Mouse (Mus musculus): ENCODE results near the gene Art1. TPM values are rescaled to one million over a fixed set of nuclear protein-coding genes. Genes with fewer than 3 reads are reported as not detected.

The Art1 gene
- polyA plus RNA-seq, 1 experiment from 2014 or later, result 8.1 TPM

GRCm38 (mm10) chr7:102087336-102087735 is 14.2 kb upstream of the Art1 start:
- Histone ChIP-seq H3K27ac (no peak overlapping the region), H3K9me3 (no peaks in the 10 kb centered on the region; the same call in 1 of the 2 replicates), H3K27me3 (ENCODE audit: insufficient read depth, poor library complexity, severe bottlenecking) (no peaks in the 10 kb centered on the region), H3K4me3 (no peak overlapping the region), H3K4me1 (no peaks in the 10 kb centered on the region), H3K36me3 (peaks cover 65% of the 10 kb centered on the region)
- WGBS, result 83% methylated on average over 4 of the region's 4 CpGs
- no peak for DNase-seq (ENCODE audit: low spot score)

- Histone ChIP-seq H3K27ac (peak overlapping the region; percentile 80), H3K27me3 (ENCODE audit: insufficient read depth, poor library complexity, severe bottlenecking) (no peaks in the 10 kb centered on the region), H3K9me3 (no peaks in the 10 kb centered on the region), H3K4me1 (peaks cover 43% of the 10 kb centered on the region), H3K36me3 (0 out of 2 replicates have a peak, but pooled peaks cover 3% of the 10 kb centered on the region), H3K4me3 (peak overlapping the region; percentile 49)
- 3% methylated on average over 30 of the region's 30 CpGs for WGBS
- DNase-seq (ENCODE audit: low spot score), result peak; percentile 87
Observed at GRCm38 (mm10) chr7:102099760-102100661, 1.5 kb upstream of the Art1 start.

DNA sequence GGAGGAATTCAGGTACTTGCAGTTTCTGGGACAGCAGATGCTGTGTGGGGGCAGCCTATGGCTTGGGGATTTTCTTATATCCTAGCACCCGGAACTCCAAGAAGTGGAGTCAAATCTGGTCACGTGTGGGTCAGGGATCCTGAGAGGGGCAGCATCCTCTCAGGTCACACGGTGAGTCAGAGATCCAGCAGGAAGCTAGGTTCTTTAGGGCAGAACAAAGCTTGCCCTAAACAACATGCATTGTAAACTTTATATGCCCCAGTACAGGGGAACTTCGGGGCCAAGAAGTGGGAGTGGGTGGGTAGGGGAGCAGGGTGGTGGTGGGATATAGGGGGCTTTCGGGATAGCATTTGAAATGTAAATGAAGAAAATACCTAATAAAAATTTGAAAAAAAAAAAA is 675 bp upstream of the Art1 start:
- Histone ChIP-seq H3K4me1 (peaks cover 43% of the 10 kb centered on the region), H3K36me3 (no peaks in the 10 kb centered on the region), H3K9me3 (no peaks in the 10 kb centered on the region), H3K27ac (peak overlapping the region; percentile 80), H3K4me3 (no peak overlapping the region), H3K27me3 (ENCODE audit: insufficient read depth, poor library complexity, severe bottlenecking) (no peaks in the 10 kb centered on the region)
- WGBS, result 54% methylated on average over 5 of the region's 5 CpGs
- DNase-seq (ENCODE audit: low spot score), result no peak

- no peaks in the 10 kb centered on the region for H3K27me3 ChIP-seq (ENCODE audit: insufficient read depth, poor library complexity, severe bottlenecking)
- H3K9me3 ChIP-seq, result no peaks in the 10 kb centered on the region
- H3K27ac ChIP-seq, result peak overlapping the region; percentile 80
- DNase-seq (ENCODE audit: low spot score), result no peak
- H3K4me1 ChIP-seq, result peaks cover 54% of the 10 kb centered on the region
- H3K4me3 ChIP-seq, result no peak overlapping the region
- WGBS, result 41% methylated on average over 8 of the region's 8 CpGs
- no peaks in the 10 kb centered on the region for H3K36me3 ChIP-seq
Observed at GRCm38 (mm10) chr7:102102241-102102640, 698 bp downstream of the Art1 start.

DNA sequence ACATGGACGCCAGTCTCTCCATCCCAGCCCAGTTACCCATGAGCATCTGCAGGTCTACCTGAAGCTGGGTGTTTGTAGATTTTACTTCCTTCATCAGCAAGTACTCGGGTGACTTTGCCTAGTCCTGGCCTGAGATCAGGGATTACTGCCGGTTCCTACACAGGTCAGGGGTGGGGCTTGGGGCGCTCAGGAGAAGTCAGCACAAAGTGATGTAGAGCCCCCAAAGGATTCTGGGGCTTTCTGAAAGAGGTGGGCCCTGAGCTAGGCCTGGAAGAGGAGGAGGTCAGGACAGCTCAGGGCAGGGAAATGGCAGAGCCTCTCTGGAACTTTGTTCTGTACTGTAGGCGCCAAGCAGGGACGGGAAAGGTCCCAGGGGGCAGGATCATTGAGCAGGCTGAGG is 1.2 kb downstream of the Art1 start:
- Histone ChIP-seq H3K36me3 (no peaks in the 10 kb centered on the region), H3K4me3 (peak overlapping the region; percentile 12; the same call in 1 of the 2 replicates), H3K27ac (peak overlapping the region; percentile 80), H3K4me1 (peaks cover 54% of the 10 kb centered on the region), H3K9me3 (no peaks in the 10 kb centered on the region), H3K27me3 (ENCODE audit: insufficient read depth, poor library complexity, severe bottlenecking) (no peaks in the 10 kb centered on the region)
- WGBS, result 51% methylated on average over 6 of the region's 6 CpGs
- DNase-seq (ENCODE audit: low spot score), result no peak

DNA sequence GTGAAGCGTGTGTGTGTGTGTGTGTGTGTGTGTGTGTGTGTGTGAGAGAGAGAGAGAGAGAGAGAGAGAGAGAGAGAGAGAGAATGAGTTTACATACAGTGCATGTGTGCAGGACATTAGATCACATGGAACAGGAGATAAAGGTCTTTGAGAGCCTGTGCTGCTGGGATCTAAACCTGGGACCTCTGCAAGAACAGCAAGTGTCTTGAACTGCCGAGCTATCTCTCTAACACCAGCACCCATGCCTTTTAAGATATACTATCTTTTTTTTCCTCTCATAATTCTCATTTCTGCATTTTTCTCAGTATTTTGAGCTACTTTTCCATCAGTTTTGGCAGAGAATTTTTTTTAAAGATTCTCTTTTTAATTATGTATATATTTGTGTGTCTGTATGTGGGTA is 2.0 kb downstream of the Art1 start:
- no peaks in the 10 kb centered on the region for H3K9me3 ChIP-seq
- DNase-seq (ENCODE audit: low spot score), result no peak
- H3K4me3 ChIP-seq, result no peak overlapping the region
- H3K27ac ChIP-seq, result no peak overlapping the region
- WGBS, result 64% methylated on average over 2 of the region's 2 CpGs
- H3K4me1 ChIP-seq, result peaks cover 54% of the 10 kb centered on the region
- H3K36me3 ChIP-seq, result no peaks in the 10 kb centered on the region
- H3K27me3 ChIP-seq (ENCODE audit: insufficient read depth, poor library complexity, severe bottlenecking), result no peaks in the 10 kb centered on the region

DNA sequence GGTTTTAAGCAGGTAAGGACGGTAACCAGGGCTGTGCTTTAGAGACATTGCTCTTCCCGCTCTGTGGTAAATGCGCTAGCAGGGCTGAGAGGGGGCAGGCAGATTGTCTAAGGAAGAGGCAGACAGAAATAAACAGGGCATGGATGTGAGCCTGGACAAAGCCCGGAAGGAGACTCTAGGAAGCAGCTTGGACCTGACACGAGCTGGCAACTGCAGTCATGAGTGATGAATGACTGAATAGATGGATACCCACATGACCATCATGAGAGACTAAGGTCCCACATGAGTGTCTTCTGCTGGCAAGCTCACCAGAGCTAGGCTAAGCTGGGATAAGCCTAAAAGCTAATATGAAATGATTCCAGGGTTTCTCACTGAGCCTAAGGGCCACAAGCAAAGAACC is 2.6 kb downstream of the Art1 start:
- WGBS, result 62% methylated on average over 5 of the region's 5 CpGs
- H3K4me1 ChIP-seq, result peaks cover 51% of the 10 kb centered on the region
- H3K27me3 ChIP-seq (ENCODE audit: insufficient read depth, poor library complexity, severe bottlenecking), result no peaks in the 10 kb centered on the region
- H3K4me3 ChIP-seq, result no peak overlapping the region
- H3K9me3 ChIP-seq, result no peaks in the 10 kb centered on the region
- H3K36me3 ChIP-seq, result no peaks in the 10 kb centered on the region
- 0 out of 2 replicates have a peak overlapping the region, but pooled peaks have one; percentile 3 for H3K27ac ChIP-seq
- no peak for DNase-seq (ENCODE audit: low spot score)

GRCm38 (mm10) chr7:102106700-102107141 is 5.2 kb downstream of the Art1 start:
- H3K27ac ChIP-seq, result peak overlapping the region; percentile 78
- H3K36me3 ChIP-seq, result no peaks in the 10 kb centered on the region
- no peaks in the 10 kb centered on the region for H3K9me3 ChIP-seq
- no peaks in the 10 kb centered on the region for H3K27me3 ChIP-seq (ENCODE audit: insufficient read depth, poor library complexity, severe bottlenecking)
- H3K4me1 ChIP-seq, result peaks cover 27% of the 10 kb centered on the region
- peak; percentile 80 for DNase-seq (ENCODE audit: low spot score)
- WGBS, result 8% methylated on average over 23 of the region's 23 CpGs
- peak overlapping the region; percentile 61 for H3K4me3 ChIP-seq

GRCm38 (mm10) chr7:102108206-102108605 is 6.7 kb downstream of the Art1 start:
- Histone ChIP-seq H3K36me3 (no peaks in the 10 kb centered on the region), H3K4me3 (no peak overlapping the region), H3K27ac (no peak overlapping the region), H3K4me1 (peaks cover 13% of the 10 kb centered on the region), H3K9me3 (no peaks in the 10 kb centered on the region), H3K27me3 (ENCODE audit: insufficient read depth, poor library complexity, severe bottlenecking) (peaks cover 5% of the 10 kb centered on the region)
- no peak for DNase-seq (ENCODE audit: low spot score)
- 75% methylated on average over 1 of the region's 1 CpGs for WGBS

DNA sequence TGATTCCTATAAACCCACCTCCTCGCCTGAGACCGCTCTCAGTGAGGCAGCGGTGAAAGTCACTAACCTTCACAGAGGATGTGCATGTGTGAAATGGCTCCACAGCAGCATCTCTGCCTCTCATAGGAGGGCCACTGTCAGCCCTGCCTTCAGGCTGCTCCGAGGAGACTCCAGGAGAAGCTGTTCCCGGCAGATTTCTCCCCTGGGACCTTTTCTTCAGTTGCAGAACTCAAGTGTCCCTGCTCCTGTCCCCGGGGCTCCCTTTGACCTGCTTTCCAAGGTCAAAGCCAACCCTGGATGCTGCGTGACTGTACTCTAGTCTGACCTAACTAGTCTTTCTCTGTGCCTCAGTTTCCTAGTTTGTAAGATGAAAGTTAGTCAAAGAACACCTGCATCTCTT is 7.6 kb downstream of the Art1 start, which contains the start of gene Art5:
TSS of gene Art5 (minus strand) at position 319 of the 400 bp plus-strand sequence.
- H3K9me3 ChIP-seq, result no peaks in the 10 kb centered on the region
- no peaks in the 10 kb centered on the region for H3K36me3 ChIP-seq
- no peak for DNase-seq (ENCODE audit: low spot score)
- peaks cover 12% of the 10 kb centered on the region for H3K4me1 ChIP-seq
- H3K27me3 ChIP-seq (ENCODE audit: insufficient read depth, poor library complexity, severe bottlenecking), result peaks cover 12% of the 10 kb centered on the region
- H3K27ac ChIP-seq, result no peak within 1 kb of the TSS
- no peak within 1 kb of the TSS for H3K4me3 ChIP-seq
- WGBS, result 77% methylated on average over 7 of the region's 7 CpGs

GRCm38 (mm10) chr7:102109746-102110145 is 8.2 kb downstream of the Art1 start:
- no peak for DNase-seq (ENCODE audit: low spot score)

GRCm38 (mm10) chr7:102113151-102113729 is 11.7 kb downstream of the Art1 start:
- no peak overlapping the region for H3K27ac ChIP-seq
- H3K27me3 ChIP-seq (ENCODE audit: insufficient read depth, poor library complexity, severe bottlenecking), result peaks cover 12% of the 10 kb centered on the region
- WGBS, result 64% methylated on average over 45 of the region's 45 CpGs
- no peak overlapping the region; the same call in 1 of the 2 replicates for H3K4me3 ChIP-seq
- no peak for DNase-seq (ENCODE audit: low spot score)
- H3K4me1 ChIP-seq, result peaks cover 7% of the 10 kb centered on the region; the same call in 1 of the 2 replicates
- H3K36me3 ChIP-seq, result peaks cover 4% of the 10 kb centered on the region; the same call in 1 of the 2 replicates
- no peaks in the 10 kb centered on the region for H3K9me3 ChIP-seq

More at GRCm38 (mm10) chr7:102109746-102110145, 8.2 kb downstream of the Art1 start:
- WGBS, result 87% methylated on average over 4 of the region's 4 CpGs
- Histone ChIP-seq H3K4me3 (no peak overlapping the region), H3K36me3 (no peaks in the 10 kb centered on the region), H3K27me3 (ENCODE audit: insufficient read depth, poor library complexity, severe bottlenecking) (peaks cover 12% of the 10 kb centered on the region), H3K4me1 (peaks cover 12% of the 10 kb centered on the region), H3K27ac (no peak overlapping the region), H3K9me3 (no peaks in the 10 kb centered on the region)
